Mouse (Mus musculus) myocyte (in vitro differentiated cells): ENCODE measurements around the gene Cldnd1. TPM values are rescaled to one million over a fixed set of nuclear protein-coding genes. Genes with fewer than 3 reads are reported as not detected.

Experiments used
- H3K27me3 ChIP-seq: one replicate; pipeline ENCODE4 v1.6.1; 2011; ENCODE audit not compliant: control insufficient read depth, insufficient read depth, insufficient read length
- H3K36me3 ChIP-seq: one replicate; pipeline ENCODE4 v1.6.1; 2011; ENCODE audit not compliant: control insufficient read depth, insufficient read depth
- H3K4me2 ChIP-seq: one replicate; pipeline ENCODE4 v1.6.1; 2011; ENCODE audit warnings: low read depth, control low read depth
- H3K4me3 ChIP-seq: one replicate; pipeline ENCODE4 v1.5.1; 2011; ENCODE audit warnings: mild to moderate bottlenecking, control low read depth, moderate library complexity
- H3K79me2 ChIP-seq: one replicate; pipeline ENCODE4 v1.6.1; 2011; ENCODE audit not compliant: control insufficient read depth, insufficient read depth
- H3ac ChIP-seq: one replicate; pipeline ENCODE4 v1.6.1; 2011; ENCODE audit not compliant: control insufficient read depth, insufficient read length
- CEBPB ChIP-seq: IDR thresholded peaks from 2 replicates; pipeline ENCODE4 v1.6.1; 2011; ENCODE audit warnings: mild to moderate bottlenecking, moderate library complexity; ENCODE audit not compliant: poor library complexity, insufficient read depth, severe bottlenecking
- E2F4 ChIP-seq: IDR thresholded peaks from one replicate; pipeline ENCODE4 v1.6.1; 2011; ENCODE audit warnings: mild to moderate bottlenecking, control low read depth, moderate library complexity; ENCODE audit not compliant: insufficient read depth
- MAX ChIP-seq: IDR thresholded peaks from one replicate; pipeline ENCODE4 v1.6.1; 2011; ENCODE audit warnings: low read depth, mild to moderate bottlenecking, control low read depth
- MYOD1 ChIP-seq, 3 experiments: IDR thresholded peaks; one replicate each; pipeline ENCODE4 v1.6.1; 2011; ENCODE audit warnings: control low read depth in 2 of 3, low read depth in 2 of 3, mild to moderate bottlenecking in 2 of 3, moderate library complexity in 1 of 3; ENCODE audit not compliant: insufficient read length in 2 of 3, control insufficient read depth in 1 of 3
- MYOG ChIP-seq, 3 experiments: IDR thresholded peaks; one replicate each; pipeline ENCODE4 v1.6.1; 2011; ENCODE audit warnings: control low read depth in 2 of 3, low read depth in 2 of 3, mild to moderate bottlenecking in 2 of 3; ENCODE audit not compliant: insufficient read length in 2 of 3, control insufficient read depth in 1 of 3, insufficient read depth in 1 of 3
- POLR2A ChIP-seq: IDR thresholded peaks from one replicate; pipeline ENCODE4 v1.6.1; 2011; ENCODE audit warnings: low read depth, mild to moderate bottlenecking, control low read depth, moderate library complexity; ENCODE audit not compliant: insufficient read length
- POLR2AphosphoS2 ChIP-seq: IDR thresholded peaks from one replicate; pipeline ENCODE4 v1.6.1; 2011; ENCODE audit warnings: low read depth, control low read depth; ENCODE audit not compliant: insufficient read length
- REST ChIP-seq: IDR thresholded peaks from one replicate; pipeline ENCODE4 v1.6.1; 2011; ENCODE audit warnings: mild to moderate bottlenecking, control low read depth, moderate library complexity; ENCODE audit not compliant: insufficient read depth, insufficient read length
- SRF ChIP-seq: IDR thresholded peaks from one replicate; pipeline ENCODE4 v1.6.1; 2011; ENCODE audit warnings: low read depth; ENCODE audit not compliant: control insufficient read depth, insufficient read length
- TCF12 ChIP-seq: IDR thresholded peaks from one replicate; pipeline ENCODE4 v1.6.1; 2011; ENCODE audit warnings: mild to moderate bottlenecking, control low read depth; ENCODE audit not compliant: poor library complexity, insufficient read depth, severe bottlenecking
- TCF3 ChIP-seq: IDR thresholded peaks from one replicate; pipeline ENCODE4 v1.6.1; 2011; ENCODE audit warnings: low read depth, control low read depth; ENCODE audit not compliant: insufficient read length
- USF1 ChIP-seq: IDR thresholded peaks from one replicate; pipeline ENCODE4 v1.6.1; 2011; ENCODE audit warnings: low read depth, mild to moderate bottlenecking, control low read depth, moderate library complexity
- polyA plus RNA-seq: library from polyadenylated mRNA; unstranded; fragments of >200 nt; fragmentation: generic; extraction: Trizol; gene quantifications from one replicate; pipeline ENCODE4 v1.2.1, GENCODE M21; 2012; ENCODE audit warnings: missing spikeins

The Cldnd1 gene
- polyA plus RNA-seq, 1 experiment: 68.1 TPM

- TF ChIP-seq TCF3: no peak
- TF ChIP-seq USF1: no peak
- TF ChIP-seq REST: no peak
- TF ChIP-seq MYOG (IDR thresholded peaks at IDR 0.05; ENCODE audit: control insufficient read depth in 1 of 3, insufficient read depth in 1 of 3, insufficient read length in 2 of 3, low read depth in 2 of 3): no peak
- no peak for TF ChIP-seq E2F4
- no peak for TF ChIP-seq POLR2A
- no peak for TF ChIP-seq SRF
- no peak for TF ChIP-seq TCF12
- TF ChIP-seq MYOD1 (IDR thresholded peaks at IDR 0.05; ENCODE audit: control insufficient read depth in 1 of 3, insufficient read length in 2 of 3, low read depth in 2 of 3): no peak
- no peak for TF ChIP-seq CEBPB
- no peak for TF ChIP-seq POLR2AphosphoS2
- no peak for TF ChIP-seq MAX
- Histone ChIP-seq H3K36me3 (peaks cover 5% of the 10 kb centered on the region), H3K4me3 (no peak overlapping the region), H3K79me2 (no peaks in the 10 kb centered on the region), H3K27me3 (no peaks in the 10 kb centered on the region), H3ac (no peak overlapping the region), H3K4me2 (no peak overlapping the region)
These were observed 13.0 kb downstream of the Cldnd1 start for GRCm38 (mm10) chr16:58740751-58741150.

GRCm38 (mm10) chr16:58746715-58747114 is 19.0 kb downstream of the Cldnd1 start:
- Histone ChIP-seq H3K36me3 (no peaks in the 10 kb centered on the region), H3K79me2 (no peaks in the 10 kb centered on the region), H3K4me3 (no peak overlapping the region), H3K27me3 (no peaks in the 10 kb centered on the region), H3K4me2 (no peak overlapping the region), H3ac (no peak overlapping the region)
- no peak for TF ChIP-seq USF1
- no peak for TF ChIP-seq MYOG (IDR thresholded peaks at IDR 0.05; ENCODE audit: control insufficient read depth in 1 of 3, insufficient read depth in 1 of 3, insufficient read length in 2 of 3, low read depth in 2 of 3)
- no peak for TF ChIP-seq TCF3
- TF ChIP-seq SRF: no peak
- no peak for TF ChIP-seq TCF12
- TF ChIP-seq E2F4: no peak
- no peak for TF ChIP-seq REST
- no peak for TF ChIP-seq POLR2AphosphoS2
- no peak for TF ChIP-seq POLR2A
- no peak for TF ChIP-seq MAX
- TF ChIP-seq CEBPB: no peak
- TF ChIP-seq MYOD1 (IDR thresholded peaks at IDR 0.05; ENCODE audit: control insufficient read depth in 1 of 3, insufficient read length in 2 of 3, low read depth in 2 of 3): no peak

DNA sequence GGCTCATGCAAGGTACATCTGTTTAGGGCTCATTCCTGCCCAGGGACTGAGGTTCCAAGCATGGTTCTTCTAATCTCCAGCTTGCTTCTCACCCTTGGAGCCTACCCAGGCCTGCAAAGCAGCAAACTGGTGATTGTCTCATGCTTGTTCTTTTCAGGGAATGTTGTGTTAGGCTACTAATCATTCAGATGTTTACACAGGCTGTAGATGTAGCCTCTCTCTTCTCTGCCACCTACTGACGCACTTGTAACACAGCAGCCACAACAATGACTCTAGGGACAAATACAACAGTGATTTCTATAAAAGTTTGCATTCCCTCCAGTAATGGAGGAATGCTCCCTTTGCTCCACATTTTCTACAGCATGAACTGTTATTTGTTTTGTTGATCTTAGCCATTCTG is 23.6 kb downstream of the Cldnd1 start:
- Histone ChIP-seq H3K4me3 (no peak overlapping the region), H3ac (no peak overlapping the region), H3K4me2 (no peak overlapping the region), H3K27me3 (no peaks in the 10 kb centered on the region), H3K36me3 (no peaks in the 10 kb centered on the region), H3K79me2 (no peaks in the 10 kb centered on the region)
- TF ChIP-seq CEBPB: no peak
- TF ChIP-seq SRF: no peak
- TF ChIP-seq E2F4: no peak
- no peak for TF ChIP-seq MAX
- TF ChIP-seq USF1: no peak
- TF ChIP-seq POLR2AphosphoS2: no peak
- no peak for TF ChIP-seq MYOD1 (IDR thresholded peaks at IDR 0.05; ENCODE audit: control insufficient read depth in 1 of 3, insufficient read length in 2 of 3, low read depth in 2 of 3)
- TF ChIP-seq TCF3: no peak
- TF ChIP-seq REST: no peak
- TF ChIP-seq POLR2A: no peak

DNA sequence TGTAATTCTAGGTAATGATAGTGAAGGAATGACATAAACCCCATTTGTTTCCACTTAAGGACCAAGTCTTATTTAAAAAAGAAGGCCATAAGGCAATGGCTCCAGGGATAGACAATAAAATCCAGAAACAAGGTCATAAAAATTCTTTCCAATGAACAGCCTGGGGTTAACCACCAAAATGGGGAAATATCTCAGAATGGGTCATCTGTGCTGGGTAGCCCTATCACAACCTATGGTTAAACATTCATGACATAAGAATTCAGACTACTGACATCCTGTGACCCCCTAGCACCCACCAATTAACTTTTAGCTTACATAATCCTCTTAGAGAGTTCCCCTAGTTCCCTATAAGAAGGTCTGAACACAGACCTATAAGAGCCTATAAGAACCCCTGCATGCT is 28.5 kb downstream of the Cldnd1 start:
- Histone ChIP-seq H3K79me2 (no peaks in the 10 kb centered on the region), H3ac (no peak overlapping the region), H3K4me2 (no peak overlapping the region), H3K4me3 (no peak overlapping the region), H3K36me3 (no peaks in the 10 kb centered on the region), H3K27me3 (no peaks in the 10 kb centered on the region)
- no peak for TF ChIP-seq E2F4
- no peak for TF ChIP-seq TCF12
- no peak for TF ChIP-seq CEBPB

- TF ChIP-seq E2F4 (no peak), USF1 (no peak), TCF3 (no peak), TCF12 (no peak), SRF (no peak), MAX (no peak), CEBPB (no peak), REST (no peak), MYOG (IDR thresholded peaks at IDR 0.05; ENCODE audit: control insufficient read depth in 1 of 3, insufficient read depth in 1 of 3, insufficient read length in 2 of 3, low read depth in 2 of 3) (no peak), MYOD1 (IDR thresholded peaks at IDR 0.05; ENCODE audit: control insufficient read depth in 1 of 3, insufficient read length in 2 of 3, low read depth in 2 of 3) (no peak), POLR2AphosphoS2 (no peak)
- no peaks in the 10 kb centered on the region for H3K27me3 ChIP-seq
- no peak within 1 kb of the TSS for H3ac ChIP-seq
- no peaks in the 10 kb centered on the region for H3K79me2 ChIP-seq
- no peak within 1 kb of the TSS for H3K4me3 ChIP-seq
- no peaks in the 10 kb centered on the region for H3K36me3 ChIP-seq
- H3K4me2 ChIP-seq: no peak within 1 kb of the TSS
These were observed 35.4 kb downstream of the Cldnd1 start, which contains the start of gene Olfr172 for GRCm38 (mm10) chr16:58763076-58763475. Gene Olfr172 (minus strand): TSS chr16:58763176.

Other genes starting within 250 kb of the Cldnd1 start
- 0.18 TPM for gene St3gal6, start 203.7 kb upstream of the Cldnd1 start, polyA plus RNA-seq
- not detected for gene Gm813, start 110.9 kb upstream of the Cldnd1 start, polyA plus RNA-seq
- not detected for gene E330017A01Rik, start 89.2 kb upstream of the Cldnd1 start, polyA plus RNA-seq
- 20.0 TPM for gene Cpox, start 57.6 kb upstream of the Cldnd1 start, polyA plus RNA-seq
- not detected for gene Gpr15, start 8.8 kb upstream of the Cldnd1 start, polyA plus RNA-seq
- not detected for gene Olfr172, start 35.3 kb downstream of the Cldnd1 start, polyA plus RNA-seq
- not detected for gene Olfr173, start 72.4 kb downstream of the Cldnd1 start, polyA plus RNA-seq
- gene Olfr175-ps1, start 98.9 kb downstream of the Cldnd1 start, polyA plus RNA-seq: not detected
- not detected for gene Olfr177, start 146.9 kb downstream of the Cldnd1 start, polyA plus RNA-seq
- gene Olfr178, start 164.2 kb downstream of the Cldnd1 start, polyA plus RNA-seq: not detected
- gene Olfr181, start 200.8 kb downstream of the Cldnd1 start, polyA plus RNA-seq: not detected
- not detected for gene Olfr180, start 201.5 kb downstream of the Cldnd1 start, polyA plus RNA-seq